Mouse (Mus musculus) skeletal muscle tissue, adult 2 months (tissue): ENCODE results near the gene Gbp5.
"Not testable (repeated sequence)": the region's sequence is repeated elsewhere in the genome, so short reads cannot be mapped to it uniquely, and the experiment has no call there.

Experiments
- DNase-seq: peaks from one replicate; pipeline ENCODE4 v3.0.0-alpha.2; 2012; ENCODE audit warnings: low read depth, low spot score

The Gbp5 gene

GRCm38 (mm10) chr3:142542776-142543175 is 49.0 kb downstream of the Gbp5 start:
- not testable (repeated sequence) for DNase-seq

- no peak for DNase-seq
These were observed 52.9 kb downstream of the Gbp5 start for GRCm38 (mm10) chr3:142546690-142547089.

GRCm38 (mm10) chr3:142550052-142550676 is 56.4 kb downstream of the Gbp5 start:
- no peak for DNase-seq

- DNase-seq = no peak
These were observed 60.8 kb downstream of the Gbp5 start for GRCm38 (mm10) chr3:142554601-142555000.

DNA sequence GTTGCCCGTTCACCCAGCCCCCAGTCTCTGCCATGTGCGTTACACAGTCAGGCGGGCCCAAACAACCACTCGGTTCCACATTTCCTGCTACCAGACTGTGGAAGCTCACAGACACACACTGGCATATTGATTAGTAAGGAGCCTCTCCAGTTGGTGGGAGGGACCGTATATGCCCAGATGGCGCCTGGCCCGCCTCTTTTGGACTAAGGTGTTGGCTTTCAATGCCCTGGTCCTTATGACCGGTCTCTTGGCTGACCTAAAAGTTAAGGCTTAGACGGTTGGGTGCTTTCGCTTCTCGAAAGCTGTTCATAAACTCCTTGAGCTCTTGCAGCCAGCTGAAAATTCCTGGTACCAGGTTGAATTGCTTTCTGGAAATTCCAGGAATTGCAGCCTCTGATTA is 61.8 kb downstream of the Gbp5 start:
- DNase-seq = no peak

GRCm38 (mm10) chr3:142559632-142560228 is 66.0 kb downstream of the Gbp5 start, which contains the start of gene Gbp3:
Gene Gbp3, plus strand, starts transcription at chr3:142560026.
- peak; percentile 50 for DNase-seq

- peak; percentile 77 for DNase-seq
These were observed 66.6 kb downstream of the Gbp5 start for GRCm38 (mm10) chr3:142560296-142560948.

DNA sequence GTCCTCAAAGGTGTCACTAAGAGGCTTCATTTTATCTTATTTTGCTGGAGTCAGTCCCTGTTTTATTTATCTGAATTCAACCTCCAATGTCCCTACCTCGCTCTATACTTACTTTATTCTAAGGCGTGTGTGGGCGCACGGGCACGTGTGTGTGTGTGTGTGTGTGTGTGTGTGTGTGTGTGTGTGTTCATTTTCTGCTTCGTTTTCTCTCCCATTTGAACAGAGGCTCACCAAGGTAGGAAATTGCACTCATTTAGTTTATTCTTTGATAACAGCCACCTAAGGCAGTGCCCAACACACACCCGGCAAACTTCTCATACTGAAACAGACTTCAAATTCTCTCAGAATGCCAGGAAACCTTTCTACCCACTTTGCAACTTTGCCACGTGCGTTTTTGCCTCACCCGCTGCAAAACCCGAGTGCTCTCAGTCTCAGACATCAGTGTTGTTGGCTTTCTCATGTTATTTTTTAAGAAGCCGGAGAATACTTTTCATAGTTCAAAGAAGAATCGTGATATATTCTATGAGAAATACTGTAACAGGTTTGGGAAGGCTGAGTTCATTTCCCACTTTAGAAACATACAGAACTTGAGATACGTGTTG is 67.4 kb downstream of the Gbp5 start:
- DNase-seq = no peak

DNA sequence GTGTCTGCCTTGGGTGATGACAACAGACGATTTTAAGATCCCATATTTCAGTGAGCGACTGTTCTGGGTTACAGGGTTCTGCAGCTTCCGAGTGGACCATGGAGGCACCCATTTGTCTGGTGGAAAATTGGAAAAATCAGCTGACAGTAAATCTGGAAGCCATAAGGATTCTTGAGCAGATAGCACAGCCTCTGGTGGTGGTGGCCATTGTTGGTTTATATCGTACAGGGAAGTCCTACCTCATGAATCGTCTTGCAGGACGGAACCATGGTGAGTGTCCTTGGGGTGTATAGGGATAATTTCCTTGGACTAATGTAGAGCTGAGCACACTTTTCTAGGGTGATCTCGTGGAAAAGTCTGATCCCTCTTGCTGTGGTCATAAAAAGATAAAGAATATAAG is 67.9 kb downstream of the Gbp5 start:
- no peak for DNase-seq

DNA sequence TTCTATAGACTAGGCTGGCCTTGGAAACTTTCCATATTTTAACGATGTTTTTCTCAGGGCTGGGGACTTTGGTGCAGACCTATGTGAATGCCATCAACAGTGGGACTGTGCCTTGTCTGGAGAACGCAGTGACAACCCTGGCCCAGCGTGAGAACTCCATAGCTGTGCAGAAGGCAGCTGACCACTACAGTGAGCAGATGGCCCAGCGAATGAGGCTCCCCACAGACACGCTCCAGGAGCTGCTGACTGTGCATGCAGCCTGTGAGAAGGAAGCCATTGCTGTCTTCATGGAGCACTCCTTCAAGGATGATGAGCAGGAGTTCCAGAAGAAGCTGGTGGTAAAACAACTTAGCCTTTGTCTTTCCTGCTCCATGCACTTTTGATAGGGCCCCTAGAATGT is 73.7 kb downstream of the Gbp5 start:
- not testable (repeated sequence) for DNase-seq

DNA sequence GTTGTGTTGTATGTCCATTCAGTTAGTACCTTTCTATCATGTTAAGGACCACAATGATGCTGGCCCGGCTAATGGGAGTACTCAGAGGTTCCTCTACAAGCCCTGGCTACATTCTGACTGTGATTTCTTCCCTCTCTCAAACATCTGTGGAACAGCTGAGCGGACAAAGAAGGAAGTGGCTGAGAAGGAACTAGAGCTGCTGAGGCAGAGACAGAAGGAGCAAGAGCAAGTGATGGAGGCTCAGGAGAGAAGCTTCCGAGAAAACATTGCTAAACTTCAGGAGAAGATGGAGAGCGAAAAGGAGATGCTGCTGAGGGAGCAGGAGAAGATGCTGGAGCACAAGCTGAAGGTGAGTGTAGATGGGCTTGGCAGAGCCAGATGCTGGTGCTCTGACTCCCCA is 77.0 kb downstream of the Gbp5 start:
- no peak for DNase-seq
